Mouse (Mus musculus): Measurements from ENCODE around the gene Cul4b. TPM values are rescaled to one million over a fixed set of nuclear protein-coding genes. Genes with fewer than 3 reads are reported as not detected.

The Cul4b gene
- 61.1 and 68.4 TPM in 2 replicates for total RNA-seq (2014; fragmentation: Nextera tagmentation)
- total RNA-seq (2017) = 52.1 and 62.5 TPM in 2 replicates
- polyA plus RNA-seq (2012) = 6.2 and 7.9 TPM in 2 replicates

- TF ChIP-seq GATA1 (IDR thresholded peaks at IDR 0.05; ENCODE audit: borderline replicate concordance, low read length) = no peak
- TF ChIP-seq CTCF (IDR thresholded peaks at IDR 0.05; ENCODE audit: low read depth, low read length) = no peak
- TF ChIP-seq POLR2AphosphoS5 (IDR thresholded peaks at IDR 0.05; ENCODE audit: insufficient replicate concordance, low read depth, low read length) = no peak
- TF ChIP-seq TAL1 (conservative IDR thresholded peaks at IDR 0.05; ENCODE audit: low read depth, low read length) = no peak
- TF ChIP-seq GATA2 (IDR thresholded peaks at IDR 0.05; ENCODE audit: borderline replicate concordance, low read depth, low read length) = no peak
- no peaks in the 10 kb centered on the region for H3K27me3 ChIP-seq (ENCODE audit: insufficient read depth, low read length)
- no peak within 1 kb of the TSS for H3K4me3 ChIP-seq (ENCODE audit: low read depth, low read length)
- DNase-seq (ENCODE audit: low spot score) = no peak
- no peaks in the 10 kb centered on the region for H3K36me3 ChIP-seq (replicated peaks)
- no peaks in the 10 kb centered on the region for H3K9me3 ChIP-seq (replicated peaks)
- H3K4me1 ChIP-seq (ENCODE audit: insufficient read depth, low read depth, low read length) = no peaks in the 10 kb centered on the region
- ATAC-seq (ENCODE audit: extremely low read depth, insufficient number of reproducible peaks, low FRiP score, poor library complexity, severe bottlenecking) = no peak
Observed at GRCm38 (mm10) chrX:38576078-38576477, at the start of gene Cul4b. Gene Cul4b (minus strand): TSS chrX:38576196.

DNA sequence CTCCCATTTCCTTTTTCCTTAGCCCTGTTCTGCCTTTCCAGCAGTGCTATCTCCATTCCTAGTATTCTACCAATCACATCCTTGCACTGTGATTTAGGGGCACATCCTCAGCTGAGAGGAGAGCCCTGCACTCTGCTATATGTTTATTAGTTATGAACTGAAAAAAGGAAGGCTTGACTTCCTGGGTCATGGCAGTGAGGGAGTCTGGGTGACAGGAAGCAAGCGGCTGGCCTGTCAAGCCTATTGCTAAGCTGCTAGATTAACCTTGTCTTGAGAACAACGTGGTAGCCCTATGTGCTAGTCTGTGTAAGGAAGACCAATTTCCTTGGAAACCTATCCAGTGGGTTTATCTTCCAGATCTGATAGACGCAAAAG, 25.0 kb upstream of the Cul4b start:
- no peak for ATAC-seq (ENCODE audit: extremely low read depth, insufficient number of reproducible peaks, low FRiP score, poor library complexity, severe bottlenecking)
- no peak for DNase-seq (ENCODE audit: low spot score)
- Histone ChIP-seq H3K27me3 (ENCODE audit: insufficient read depth, low read length) (no peaks in the 10 kb centered on the region), H3K9me3 (replicated peaks) (no peaks in the 10 kb centered on the region), H3K36me3 (replicated peaks) (no peaks in the 10 kb centered on the region), H3K4me1 (ENCODE audit: insufficient read depth, low read depth, low read length) (no peaks in the 10 kb centered on the region), H3K4me3 (ENCODE audit: low read depth, low read length) (peak overlapping the region; percentile 71)
- TF ChIP-seq POLR2AphosphoS5 (IDR thresholded peaks at IDR 0.05; ENCODE audit: insufficient replicate concordance, low read depth, low read length) (no peak), GATA1 (IDR thresholded peaks at IDR 0.05; ENCODE audit: borderline replicate concordance, low read length) (no peak), GATA2 (IDR thresholded peaks at IDR 0.05; ENCODE audit: borderline replicate concordance, low read depth, low read length) (no peak), TAL1 (conservative IDR thresholded peaks at IDR 0.05; ENCODE audit: low read depth, low read length) (no peak), CTCF (IDR thresholded peaks at IDR 0.05; ENCODE audit: low read depth, low read length) (no peak)

DNA sequence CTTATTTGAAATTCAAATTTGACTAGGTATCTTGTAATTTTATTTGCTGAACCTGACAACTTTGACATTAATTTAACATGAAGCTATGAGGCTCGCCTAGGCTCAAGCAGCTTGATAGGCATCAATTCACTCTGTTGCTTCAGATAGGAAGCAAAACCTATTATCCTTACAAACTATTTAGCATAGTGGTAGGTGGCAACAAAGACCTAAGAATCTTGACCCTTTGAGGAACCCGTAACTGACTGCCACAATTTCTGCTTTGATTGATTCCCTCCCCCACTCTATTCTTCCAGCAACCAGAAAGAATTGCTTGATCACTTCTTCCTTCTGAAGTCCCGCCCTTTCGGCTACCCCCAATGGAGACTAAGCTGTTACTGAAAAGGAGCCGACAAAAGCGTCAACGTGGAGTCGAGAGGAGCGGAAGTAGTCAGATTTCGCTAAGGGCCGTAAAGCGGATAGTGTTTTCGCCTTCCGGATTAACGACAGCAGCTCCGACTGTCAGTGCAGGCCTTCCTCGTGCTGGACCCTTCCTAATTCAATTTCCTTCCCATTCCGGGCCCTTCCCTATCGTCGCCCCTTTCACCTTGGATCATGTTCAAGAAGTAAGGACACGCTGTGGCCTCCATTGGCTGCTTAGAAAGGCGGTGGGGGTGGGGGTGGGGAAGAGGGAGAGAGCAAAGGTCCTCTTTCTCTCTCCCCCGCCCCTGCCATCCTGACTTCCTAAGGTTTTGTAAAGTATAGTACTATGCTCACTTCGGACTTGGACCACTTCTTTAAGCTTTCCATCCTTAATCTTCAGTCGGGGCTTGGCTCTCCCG, 24.4 kb upstream of the Cul4b start, which contains the start of gene Mcts1:
Mcts1 (plus strand) TSS at position 402 of the 818 bp plus-strand sequence.
- no peaks in the 10 kb centered on the region for H3K36me3 ChIP-seq (replicated peaks)
- DNase-seq (ENCODE audit: low spot score) (peak; percentile 23), ATAC-seq (ENCODE audit: extremely low read depth, insufficient number of reproducible peaks, low FRiP score, poor library complexity, severe bottlenecking) (peak; percentile 89)
- no peaks in the 10 kb centered on the region for H3K27me3 ChIP-seq (ENCODE audit: insufficient read depth, low read length)
- no peaks in the 10 kb centered on the region; the same call in 1 of the 2 replicates for H3K4me1 ChIP-seq (ENCODE audit: insufficient read depth, low read depth, low read length)
- TF ChIP-seq GATA1 (IDR thresholded peaks at IDR 0.05; ENCODE audit: borderline replicate concordance, low read length) = no peak
- no peak for TF ChIP-seq POLR2AphosphoS5 (IDR thresholded peaks at IDR 0.05; ENCODE audit: insufficient replicate concordance, low read depth, low read length)
- TF ChIP-seq TAL1 (conservative IDR thresholded peaks at IDR 0.05; ENCODE audit: low read depth, low read length) = no peak
- H3K4me3 ChIP-seq (ENCODE audit: low read depth, low read length) = peak within 1 kb of the TSS; percentile 71
- H3K9me3 ChIP-seq (replicated peaks) = no peaks in the 10 kb centered on the region

DNA sequence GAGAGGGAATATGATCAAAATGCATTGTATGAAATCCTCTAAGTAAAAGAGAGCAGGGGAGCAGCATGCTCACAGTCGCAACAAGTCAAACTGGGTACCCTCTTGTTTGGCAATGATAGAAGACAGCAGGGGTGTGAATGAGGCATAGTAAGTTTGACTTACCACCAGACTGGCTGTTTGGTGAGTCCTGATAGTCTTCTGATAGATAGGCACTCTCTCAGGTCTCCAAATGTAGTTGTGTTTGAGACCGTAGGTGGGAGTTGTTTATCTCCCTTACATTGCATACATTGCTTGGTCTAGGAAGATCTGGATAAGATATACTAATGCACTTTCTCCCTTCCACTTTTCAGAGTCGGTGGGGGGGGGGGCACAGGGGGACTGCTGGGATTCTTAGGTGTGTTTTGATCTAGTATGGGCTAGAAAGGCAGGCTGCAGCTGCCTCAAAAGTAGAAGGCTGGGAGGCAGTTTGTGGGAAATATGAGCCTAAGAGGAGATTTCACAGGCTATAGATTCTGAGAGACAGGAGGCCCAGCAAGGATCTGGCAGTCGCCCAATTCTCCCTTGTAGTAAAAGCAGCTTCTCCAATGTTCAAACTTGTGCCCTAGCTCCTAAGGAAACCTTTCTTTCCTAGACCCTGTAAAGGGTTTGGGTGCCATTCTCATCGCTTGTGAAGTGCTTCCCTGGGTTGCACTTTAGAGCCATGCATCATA, 17.3 kb upstream of the Cul4b start:
- H3K9me3 ChIP-seq (replicated peaks) = no peaks in the 10 kb centered on the region
- H3K36me3 ChIP-seq (replicated peaks) = no peaks in the 10 kb centered on the region
- peaks cover 47% of the 10 kb centered on the region for H3K4me1 ChIP-seq (ENCODE audit: insufficient read depth, low read depth, low read length)
- no peak overlapping the region for H3K4me3 ChIP-seq (ENCODE audit: low read depth, low read length)
- no peaks in the 10 kb centered on the region for H3K27me3 ChIP-seq (ENCODE audit: insufficient read depth, low read length)
- peak; percentile 41; the same call in 1 of the 2 replicates for ATAC-seq (ENCODE audit: extremely low read depth, insufficient number of reproducible peaks, low FRiP score, poor library complexity, severe bottlenecking)
- TF ChIP-seq POLR2AphosphoS5 (IDR thresholded peaks at IDR 0.05; ENCODE audit: insufficient replicate concordance, low read depth, low read length) (no peak), GATA2 (IDR thresholded peaks at IDR 0.05; ENCODE audit: borderline replicate concordance, low read depth, low read length) (no peak), GATA1 (IDR thresholded peaks at IDR 0.05; ENCODE audit: borderline replicate concordance, low read length) (no peak), TAL1 (conservative IDR thresholded peaks at IDR 0.05; ENCODE audit: low read depth, low read length) (no peak), CTCF (IDR thresholded peaks at IDR 0.05; ENCODE audit: low read depth, low read length) (no peak)
- no peak for DNase-seq (ENCODE audit: low spot score)

GRCm38 (mm10) chrX:38591749-38592148, 15.8 kb upstream of the Cul4b start:
- no peaks in the 10 kb centered on the region for H3K9me3 ChIP-seq (replicated peaks)
- H3K27me3 ChIP-seq (ENCODE audit: insufficient read depth, low read length) = no peaks in the 10 kb centered on the region
- TF ChIP-seq TAL1 (conservative IDR thresholded peaks at IDR 0.05; ENCODE audit: low read depth, low read length) = no peak
- no peak for TF ChIP-seq GATA2 (IDR thresholded peaks at IDR 0.05; ENCODE audit: borderline replicate concordance, low read depth, low read length)
- no peak for TF ChIP-seq POLR2AphosphoS5 (IDR thresholded peaks at IDR 0.05; ENCODE audit: insufficient replicate concordance, low read depth, low read length)
- no peak for TF ChIP-seq CTCF (IDR thresholded peaks at IDR 0.05; ENCODE audit: low read depth, low read length)
- TF ChIP-seq GATA1 (IDR thresholded peaks at IDR 0.05; ENCODE audit: borderline replicate concordance, low read length) = no peak
- H3K36me3 ChIP-seq (replicated peaks) = no peaks in the 10 kb centered on the region
- H3K4me1 ChIP-seq (ENCODE audit: insufficient read depth, low read depth, low read length) = peaks cover 47% of the 10 kb centered on the region
- DNase-seq (ENCODE audit: low spot score) = no peak
- ATAC-seq (ENCODE audit: extremely low read depth, insufficient number of reproducible peaks, low FRiP score, poor library complexity, severe bottlenecking) = peak; percentile 67; the same call in 1 of the 2 replicates
- no peak overlapping the region for H3K4me3 ChIP-seq (ENCODE audit: low read depth, low read length)

- no peaks in the 10 kb centered on the region for H3K27me3 ChIP-seq (ENCODE audit: insufficient read depth, low read length)
- no peak for TF ChIP-seq GATA2 (IDR thresholded peaks at IDR 0.05; ENCODE audit: borderline replicate concordance, low read depth, low read length)
- TF ChIP-seq TAL1 (conservative IDR thresholded peaks at IDR 0.05; ENCODE audit: low read depth, low read length) = peak; percentile 34
- DNase-seq (ENCODE audit: low spot score) (no peak), ATAC-seq (ENCODE audit: extremely low read depth, insufficient number of reproducible peaks, low FRiP score, poor library complexity, severe bottlenecking) (no peak)
- H3K4me1 ChIP-seq (ENCODE audit: insufficient read depth, low read depth, low read length) = peaks cover 50% of the 10 kb centered on the region
- no peaks in the 10 kb centered on the region for H3K9me3 ChIP-seq (replicated peaks)
- H3K36me3 ChIP-seq (replicated peaks) = no peaks in the 10 kb centered on the region
- no peak overlapping the region for H3K4me3 ChIP-seq (ENCODE audit: low read depth, low read length)
Observed at GRCm38 (mm10) chrX:38589827-38590226, 13.8 kb upstream of the Cul4b start.

Measured in G1E (cell line).